ENCODE assay signal across 8 mouse cellular contexts in genomic region chr1:66104493-66104892, GRCm38 (mm10).
A peak's percentile ranks its signal among the peaks of the same experiment; 100 is the strongest.
DNase-seq lines count a peak whose midpoint lies in the region; ATAC-seq and TF ChIP-seq lines count a peak whose summit lies in the region.
"Had no signal": no experiment of that assay in that cellular context is flagged by ENCODE, and none has a peak within 500 bp of the region (broad histone marks: within the 10 kb centered on the region; RNA-seq: fewer than 3 reads in every experiment).

No protein-coding gene starts in this region.

- no peak for TF ChIP-seq POLR2A in heart, adult 2 months (IDR thresholded peaks at IDR 0.05; ENCODE audit: insufficient read depth, low read depth, low read length)

- no peaks in the 10 kb centered on the region for H3K79me2 ChIP-seq in heart, adult 2 months (replicated peaks; ENCODE audit: control insufficient read depth, insufficient read depth, low read length)

- H3K36me3 ChIP-seq in heart, adult 2 months (ENCODE audit: control insufficient read depth, insufficient read depth, low read length), result no peaks in the 10 kb centered on the region
- H3K36me3 ChIP-seq in midbrain, embryonic 11.5 days (ENCODE audit: control insufficient read depth, insufficient read depth, low read length), result no peaks in the 10 kb centered on the region
- no peaks in the 10 kb centered on the region for H3K36me3 ChIP-seq in midbrain, embryonic 10.5 days
- H3K36me3 ChIP-seq: limb, embryonic 15.5 days had no signal

- H3K4me2 ChIP-seq in midbrain, embryonic 11.5 days, result no peak overlapping the region
- H3K4me2 ChIP-seq: limb, embryonic 15.5 days had no signal

- no peaks in the 10 kb centered on the region for H3K9me3 ChIP-seq in midbrain, embryonic 11.5 days (ENCODE audit: control insufficient read depth, low read length)
- H3K9me3 ChIP-seq in midbrain, embryonic 10.5 days (replicated peaks), result no peaks in the 10 kb centered on the region
- H3K9me3 ChIP-seq: limb, embryonic 15.5 days had no signal

- intact Hi-C loops in heart, adult 2 months (cut with DNase I), result loop anchor here (2.0 to 10.0 kb wide), 3 partner anchors 550 to 820 kb away; partner anchors contain the start of gene Pth2r

- TF ChIP-seq EP300 in heart, adult 2 months (IDR thresholded peaks at IDR 0.05; ENCODE audit: insufficient read depth, low read depth, low read length), result no peak

- ATAC-seq in midbrain, embryonic 11.5 days (ENCODE audit: low FRiP score), result 0 out of 2 replicates have a peak, but pooled peaks have one; percentile 46
- ATAC-seq in common myeloid progenitor, adult 5-6 weeks (replicated peaks; ENCODE audit: low read depth, poor library complexity, severe bottlenecking), result peak; percentile 66

- DNase-seq in heart, adult 2 months, result no peak
- no peak for DNase-seq in heart, adult 11 months
- DNase-seq in midbrain, embryonic 11.5 days (ENCODE audit: low spot score, missing footprints), result peak; percentile 85
- DNase-seq in midbrain, embryonic 10.5 days (ENCODE audit: low spot score), result no peak
- peak; percentile 10 for DNase-seq in telencephalon, adult 2 months (ENCODE audit: low read depth, low spot score)
- no peak for DNase-seq in thymus, postnatal 14 days

- no peak overlapping the region for H3K9ac ChIP-seq in heart, adult 2 months (ENCODE audit: low read depth, low read length)
- no peak overlapping the region for H3K9ac ChIP-seq in midbrain, embryonic 11.5 days (ENCODE audit: low read length)
- H3K9ac ChIP-seq: limb, embryonic 15.5 days had no signal

- WGBS in heart, adult 2 months, result 43% methylated on average over 1 of the region's 1 CpGs
- 31% methylated on average over 1 of the region's 1 CpGs for WGBS in midbrain, embryonic 11.5 days
- 41% methylated on average over 1 of the region's 1 CpGs for WGBS in midbrain, embryonic 10.5 days

- H3K27ac ChIP-seq in heart, adult 2 months, result no peak overlapping the region
- no peak overlapping the region for H3K27ac ChIP-seq in midbrain, embryonic 11.5 days (ENCODE audit: low read depth, low read length)
- H3K27ac ChIP-seq in midbrain, embryonic 10.5 days (replicated peaks), result no peak overlapping the region
- H3K27ac ChIP-seq: limb, embryonic 15.5 days had no signal

- no peaks in the 10 kb centered on the region for H3K4me1 ChIP-seq in heart, adult 2 months (ENCODE audit: control insufficient read depth, insufficient read depth, low read length)
- H3K4me1 ChIP-seq in midbrain, embryonic 11.5 days (ENCODE audit: control insufficient read depth, insufficient read depth, low read length), result no peaks in the 10 kb centered on the region
- no peaks in the 10 kb centered on the region for H3K4me1 ChIP-seq in midbrain, embryonic 10.5 days
- H3K4me1 ChIP-seq: limb, embryonic 15.5 days had no signal

- peak; percentile 57 for TF ChIP-seq CTCF in heart, adult 2 months (IDR thresholded peaks at IDR 0.05)

- no peaks in the 10 kb centered on the region for H3K27me3 ChIP-seq in heart, adult 2 months (ENCODE audit: control insufficient read depth, insufficient read depth, low read length)
- no peaks in the 10 kb centered on the region for H3K27me3 ChIP-seq in midbrain, embryonic 11.5 days (ENCODE audit: control insufficient read depth, insufficient read depth, low read length)
- H3K27me3 ChIP-seq in midbrain, embryonic 10.5 days (ENCODE audit: low read depth, poor library complexity, severe bottlenecking), result no peaks in the 10 kb centered on the region
- H3K27me3 ChIP-seq: limb, embryonic 15.5 days had no signal

- H3K4me3 ChIP-seq in heart, adult 2 months, result no peak overlapping the region
- H3K4me3 ChIP-seq in midbrain, embryonic 11.5 days (ENCODE audit: low read depth, low read length), result no peak overlapping the region
- no peak overlapping the region for H3K4me3 ChIP-seq in midbrain, embryonic 10.5 days
- H3K4me3 ChIP-seq: limb, embryonic 15.5 days had no signal

Comparison
In these comparisons a context has a peak if more than half of its experiments do, and no peak if none do; other contexts are left out.
1. DNase-seq: peak in midbrain, embryonic 11.5 days (single experiment) and telencephalon, adult 2 months (single experiment); none in heart, adult 2 months (0 of 2), heart, adult 11 months (single experiment), midbrain, embryonic 10.5 days (single experiment) and thymus, postnatal 14 days (single experiment).